Mouse (Mus musculus) midbrain, embryonic 13.5 days (tissue): ENCODE results near the gene Fam178b. TPM values are rescaled to one million over a fixed set of nuclear protein-coding genes. Genes with fewer than 3 reads are reported as not detected.

Experiments
- ATAC-seq: fragments of 200-750 bp; cut with Nextera tagmentation; 2 replicates; pipeline ENCODE4 v1.8.0; 2017; ENCODE audit warnings: mild to moderate bottlenecking, moderate TSS enrichment, moderate library complexity
- H3K27ac ChIP-seq: fragments of 300-500 bp; sonication (generic); 2 replicates; pipeline ENCODE4 v1.5.1; 2015; ENCODE audit warnings: inconsistent platforms, mild to moderate bottlenecking, moderate library complexity
- H3K27me3 ChIP-seq: fragments of 300-500 bp; sonication (generic); 2 replicates; pipeline ENCODE4 v1.6.1; 2015; ENCODE audit warnings: mild to moderate bottlenecking, inconsistent platforms
- H3K36me3 ChIP-seq: fragments of 300-500 bp; sonication (generic); 2 replicates; pipeline ENCODE4 v1.6.1; 2015; ENCODE audit warnings: mild to moderate bottlenecking, inconsistent platforms
- H3K4me1 ChIP-seq: fragments of 300-500 bp; sonication (generic); replicated peaks from 2 replicates; pipeline ENCODE4 v1.6.1; 2015; ENCODE audit warnings: inconsistent platforms
- H3K4me2 ChIP-seq: fragments of 300-500 bp; sonication (generic); replicated peaks from 2 replicates; pipeline ENCODE4 v1.6.1; 2015; ENCODE audit warnings: moderate library complexity, mild to moderate bottlenecking, inconsistent platforms
- H3K4me3 ChIP-seq: fragments of 300-500 bp; sonication (generic); replicated peaks from 2 replicates; pipeline ENCODE4 v1.5.1; 2015; ENCODE audit warnings: mild to moderate bottlenecking, inconsistent platforms
- H3K9ac ChIP-seq: fragments of 300-500 bp; sonication (generic); replicated peaks from 2 replicates; pipeline ENCODE4 v1.6.1; 2015; ENCODE audit warnings: mild to moderate bottlenecking, inconsistent platforms
- H3K9me3 ChIP-seq: fragments of 300-500 bp; sonication (generic); 2 replicates; pipeline ENCODE4 v1.6.1; 2016; ENCODE audit warnings: mild to moderate bottlenecking, inconsistent platforms
- WGBS: fragments of 180-500 bp; shearing (Covaris S2); methylation state at CpG from one replicate; pipeline ENCODE4 v1.1.7; 2015; 5-methylcytosine and 5-hydroxymethylcytosine counted together
- polyA plus RNA-seq: library from polyadenylated mRNA; unstranded; fragments of >200 nt; fragmentation: Nextera tagmentation; extraction: Ambion mirVana; gene quantifications from 2 replicates; pipeline ENCODE4 v1.2.1, GENCODE M21; 2015

Fam178b gene
- polyA plus RNA-seq, 1 experiment from 2014 or later: not detected

DNA sequence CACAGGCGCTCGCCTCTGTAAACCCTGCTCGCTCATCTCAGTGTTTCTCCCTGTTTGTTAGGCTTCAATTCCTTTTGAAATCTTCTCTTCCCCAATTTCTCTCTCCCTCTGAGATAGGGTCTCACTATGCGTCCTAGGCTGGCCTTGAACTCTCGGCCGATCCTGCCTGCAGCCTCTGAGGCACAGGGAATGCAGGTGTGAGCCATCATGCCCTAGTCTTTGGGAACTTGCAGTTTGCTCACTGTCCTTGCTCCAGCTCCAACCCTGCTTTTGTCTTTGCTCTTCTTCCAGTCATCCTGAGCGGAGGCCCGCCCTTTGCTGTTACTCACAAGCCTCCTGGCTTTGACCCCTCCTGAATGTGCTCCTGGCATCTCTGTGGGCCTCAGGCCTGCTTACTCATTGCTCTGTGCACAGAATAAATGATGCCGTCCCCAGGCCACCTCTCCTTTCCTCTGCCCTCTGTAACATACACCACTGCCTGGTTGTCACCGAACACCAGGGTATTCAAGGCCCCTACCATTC is 69.5 kb downstream of the Fam178b start:
- no peak for ATAC-seq
- Histone ChIP-seq H3K36me3 (no peaks in the 10 kb centered on the region), H3K4me1 (peaks cover 12% of the 10 kb centered on the region)

DNA sequence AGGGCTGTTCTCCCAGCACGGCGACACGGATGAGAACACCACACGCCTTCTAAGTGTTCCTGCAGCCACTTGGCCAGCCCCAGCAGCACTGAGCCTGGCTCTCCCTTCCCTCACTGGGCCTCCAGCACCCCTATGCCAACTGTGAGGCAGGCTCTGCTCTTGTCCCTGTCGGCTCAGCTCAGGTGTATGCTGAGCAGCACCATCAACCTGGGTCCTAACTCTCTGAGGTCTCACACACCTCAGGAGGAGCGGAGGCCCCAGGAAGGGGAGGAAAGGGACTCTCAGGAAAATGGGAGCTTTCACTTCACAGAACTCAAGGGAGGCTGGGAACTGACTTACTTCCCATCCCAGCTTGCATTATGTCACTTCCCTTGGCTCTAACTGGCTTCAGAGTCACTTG is 70.6 kb downstream of the Fam178b start:
- no peak for ATAC-seq
- peaks cover 12% of the 10 kb centered on the region for H3K4me1 ChIP-seq
- H3K9ac ChIP-seq: no peak overlapping the region
- no peak overlapping the region for H3K4me2 ChIP-seq
- no peaks in the 10 kb centered on the region for H3K36me3 ChIP-seq
- H3K27ac ChIP-seq: no peak overlapping the region
- H3K27me3 ChIP-seq: no peaks in the 10 kb centered on the region
- no peak overlapping the region for H3K4me3 ChIP-seq
- no peaks in the 10 kb centered on the region for H3K9me3 ChIP-seq
- 80% methylated on average over 6 of the region's 6 CpGs for WGBS

More for the DNA sequence above, 69.5 kb downstream of the Fam178b start:
- no peaks in the 10 kb centered on the region for H3K9me3 ChIP-seq
- WGBS: 90% methylated on average over 10 of the region's 10 CpGs
- no peaks in the 10 kb centered on the region for H3K27me3 ChIP-seq
- no peak overlapping the region for H3K4me3 ChIP-seq
- H3K9ac ChIP-seq: no peak overlapping the region
- no peak overlapping the region for H3K4me2 ChIP-seq
- no peak overlapping the region for H3K27ac ChIP-seq

DNA sequence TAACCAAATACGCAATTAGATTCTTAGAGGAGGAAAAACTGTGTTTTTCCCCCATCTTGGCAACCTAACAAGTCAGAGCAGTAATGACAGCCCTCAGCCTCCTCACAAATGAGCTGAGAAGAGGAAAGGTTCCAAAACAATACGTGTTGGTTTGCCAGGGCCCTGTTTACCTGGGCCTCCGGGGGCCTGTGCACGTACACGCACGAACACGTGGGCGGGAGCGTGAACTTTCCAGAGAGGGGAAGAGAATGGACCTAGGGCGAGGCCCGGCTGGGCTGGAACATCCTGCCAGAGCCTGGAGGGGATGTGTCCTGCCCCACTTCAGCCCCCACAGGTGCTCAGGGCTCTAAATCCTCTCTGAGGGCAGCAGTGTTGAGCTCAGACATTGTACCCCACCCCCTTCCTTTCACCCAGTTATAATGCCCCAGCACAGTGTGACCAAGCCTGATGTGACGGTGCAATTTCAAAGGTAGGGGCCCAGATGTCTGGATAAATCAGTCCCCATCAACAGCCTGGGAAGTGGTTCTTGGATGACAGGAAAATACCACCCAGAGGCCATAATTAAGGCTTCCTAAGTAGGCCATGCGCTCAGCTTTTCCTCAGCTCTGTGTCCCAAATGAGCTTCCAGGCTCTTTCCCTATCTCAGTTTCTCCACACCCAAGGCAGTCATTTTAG is 71.4 kb downstream of the Fam178b start:
- Histone ChIP-seq H3K9ac (no peak overlapping the region), H3K27ac (peak overlapping the region; percentile 21; the same call in 1 of the 2 replicates), H3K36me3 (no peaks in the 10 kb centered on the region), H3K27me3 (no peaks in the 10 kb centered on the region), H3K4me3 (no peak overlapping the region), H3K4me2 (no peak overlapping the region), H3K9me3 (no peaks in the 10 kb centered on the region), H3K4me1 (peaks cover 12% of the 10 kb centered on the region)
- peak; percentile 37; the same call in 1 of the 2 replicates for ATAC-seq
- 70% methylated on average over 13 of the region's 13 CpGs for WGBS

GRCm38 (mm10) chr1:36608211-36608610 is 74.8 kb downstream of the Fam178b start:
- H3K4me2 ChIP-seq: no peak overlapping the region
- 81% methylated on average over 4 of the region's 4 CpGs for WGBS
- ATAC-seq: no peak
- H3K27ac ChIP-seq: no peak overlapping the region
- H3K4me1 ChIP-seq: peaks cover 12% of the 10 kb centered on the region
- no peaks in the 10 kb centered on the region for H3K36me3 ChIP-seq
- H3K9me3 ChIP-seq: no peaks in the 10 kb centered on the region
- H3K27me3 ChIP-seq: no peaks in the 10 kb centered on the region
- no peak overlapping the region for H3K4me3 ChIP-seq
- no peak overlapping the region for H3K9ac ChIP-seq

- ATAC-seq: no peak
- Histone ChIP-seq H3K9ac (no peak overlapping the region), H3K4me2 (no peak overlapping the region), H3K9me3 (no peaks in the 10 kb centered on the region), H3K27me3 (no peaks in the 10 kb centered on the region), H3K36me3 (no peaks in the 10 kb centered on the region), H3K4me3 (no peak overlapping the region), H3K27ac (no peak overlapping the region), H3K4me1 (peaks cover 8% of the 10 kb centered on the region)
- 77% methylated on average over 7 of the region's 7 CpGs for WGBS
These were observed 76.0 kb downstream of the Fam178b start for GRCm38 (mm10) chr1:36606951-36607350.

DNA sequence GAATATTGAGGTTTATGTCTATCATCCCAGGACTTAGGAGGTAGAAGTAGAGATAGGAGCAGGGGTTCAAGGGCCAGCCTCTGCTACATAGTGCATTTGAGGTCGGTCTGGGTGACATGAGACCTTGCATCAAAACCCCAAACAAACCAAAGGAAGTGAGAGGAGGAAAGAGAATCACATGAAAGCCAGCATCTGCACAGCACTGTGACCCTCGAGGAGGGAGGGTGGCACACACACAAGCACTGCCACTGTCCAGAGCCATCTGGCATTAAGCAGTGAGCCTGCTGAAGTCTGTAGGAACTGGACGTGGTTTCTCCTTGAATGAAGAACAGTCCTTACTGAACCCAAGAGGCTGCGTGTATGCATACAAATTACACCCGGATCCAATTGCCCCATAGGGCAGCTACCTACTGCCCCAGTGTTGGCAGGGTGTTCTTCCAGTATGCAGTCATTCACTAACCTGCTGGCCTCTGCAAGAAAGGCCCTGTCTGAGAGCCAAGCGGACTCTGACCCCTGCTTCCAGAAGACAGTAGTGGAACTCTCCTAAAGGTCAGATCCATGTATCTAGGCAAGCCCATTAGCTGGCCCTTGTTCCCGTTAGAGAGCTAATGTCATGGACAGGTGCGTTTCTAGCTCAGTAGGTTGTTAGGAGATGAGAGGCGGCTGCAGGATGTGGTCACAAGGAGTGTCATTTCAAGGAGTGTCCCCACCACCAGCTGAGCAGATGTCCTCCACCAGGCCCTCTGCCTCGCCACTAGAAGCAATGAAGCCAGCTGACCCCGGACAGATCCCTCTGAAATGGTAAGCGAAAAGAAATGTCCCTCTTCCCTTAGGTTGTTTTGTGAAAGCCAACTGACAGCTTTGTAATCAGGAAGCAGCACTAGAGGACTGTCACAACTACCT is 78.5 kb downstream of the Fam178b start:
- Histone ChIP-seq H3K4me2 (no peak overlapping the region), H3K27me3 (no peaks in the 10 kb centered on the region), H3K9ac (no peak overlapping the region), H3K9me3 (no peaks in the 10 kb centered on the region), H3K4me1 (no peaks in the 10 kb centered on the region), H3K36me3 (no peaks in the 10 kb centered on the region), H3K27ac (no peak overlapping the region), H3K4me3 (no peak overlapping the region)
- 84% methylated on average over 12 of the region's 12 CpGs for whole genome bisulfite sequencing
- no peak for ATAC-seq

GRCm38 (mm10) chr1:36603361-36603760 is 79.6 kb downstream of the Fam178b start:
- no peak for ATAC-seq
- Histone ChIP-seq H3K4me2 (no peak overlapping the region), H3K4me3 (no peak overlapping the region), H3K27me3 (no peaks in the 10 kb centered on the region), H3K4me1 (no peaks in the 10 kb centered on the region), H3K9ac (no peak overlapping the region), H3K27ac (no peak overlapping the region), H3K36me3 (no peaks in the 10 kb centered on the region), H3K9me3 (no peaks in the 10 kb centered on the region)
- WGBS: 82% methylated on average over 9 of the region's 9 CpGs

DNA sequence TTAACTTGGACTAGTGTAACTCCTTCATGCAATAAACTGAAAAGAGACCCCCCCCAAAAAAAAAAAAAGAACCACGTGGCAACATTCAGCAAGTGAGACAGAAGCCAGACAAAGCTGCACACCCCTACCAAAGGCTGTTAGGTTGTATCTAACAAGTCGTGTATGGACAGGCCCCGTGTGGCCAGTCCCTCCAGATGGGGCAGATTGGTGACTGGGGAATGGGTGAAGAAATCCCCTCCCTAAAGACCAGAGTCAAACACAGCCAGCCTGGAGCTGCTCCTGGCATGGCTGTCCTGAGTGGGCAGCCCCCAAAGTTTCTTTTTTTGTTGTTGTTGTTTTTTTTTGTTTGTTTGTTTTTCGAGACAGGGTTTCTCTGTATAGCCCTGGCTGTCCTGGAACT is 80.7 kb downstream of the Fam178b start:
- Histone ChIP-seq H3K4me1 (no peaks in the 10 kb centered on the region), H3K36me3 (no peaks in the 10 kb centered on the region), H3K4me3 (no peak overlapping the region), H3K4me2 (no peak overlapping the region), H3K9me3 (no peaks in the 10 kb centered on the region), H3K27me3 (no peaks in the 10 kb centered on the region), H3K9ac (no peak overlapping the region), H3K27ac (no peak overlapping the region)
- 69% methylated on average over 4 of the region's 4 CpGs for WGBS
- ATAC-seq: no peak

DNA sequence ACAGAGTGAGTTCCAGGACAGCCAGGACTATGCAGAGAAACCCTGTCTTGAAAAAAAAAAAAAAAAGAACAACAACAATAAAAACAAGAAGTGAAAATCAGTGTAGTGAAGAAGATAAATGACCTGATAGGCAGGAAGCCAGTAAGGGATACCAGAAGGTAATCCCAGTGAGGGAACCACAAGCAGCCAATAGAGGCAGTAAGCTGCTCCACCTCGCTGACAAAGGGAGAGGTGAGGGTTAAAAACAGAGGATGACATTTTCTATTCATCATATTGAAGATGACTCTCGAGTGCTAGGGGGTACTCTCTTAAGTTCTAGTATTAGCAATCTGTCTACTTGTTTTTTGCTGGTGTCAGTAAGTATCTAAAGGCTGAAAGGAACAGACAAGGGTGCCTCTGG is 84.6 kb downstream of the Fam178b start:
- peaks cover 12% of the 10 kb centered on the region for H3K4me1 ChIP-seq
- H3K9me3 ChIP-seq: no peaks in the 10 kb centered on the region
- no peak overlapping the region for H3K27ac ChIP-seq
- H3K4me2 ChIP-seq: no peak overlapping the region
- H3K27me3 ChIP-seq: no peaks in the 10 kb centered on the region
- no peak overlapping the region for H3K4me3 ChIP-seq
- WGBS: 70% methylated on average over 2 of the region's 2 CpGs
- ATAC-seq: no peak
- H3K9ac ChIP-seq: no peak overlapping the region
- H3K36me3 ChIP-seq: no peaks in the 10 kb centered on the region

DNA sequence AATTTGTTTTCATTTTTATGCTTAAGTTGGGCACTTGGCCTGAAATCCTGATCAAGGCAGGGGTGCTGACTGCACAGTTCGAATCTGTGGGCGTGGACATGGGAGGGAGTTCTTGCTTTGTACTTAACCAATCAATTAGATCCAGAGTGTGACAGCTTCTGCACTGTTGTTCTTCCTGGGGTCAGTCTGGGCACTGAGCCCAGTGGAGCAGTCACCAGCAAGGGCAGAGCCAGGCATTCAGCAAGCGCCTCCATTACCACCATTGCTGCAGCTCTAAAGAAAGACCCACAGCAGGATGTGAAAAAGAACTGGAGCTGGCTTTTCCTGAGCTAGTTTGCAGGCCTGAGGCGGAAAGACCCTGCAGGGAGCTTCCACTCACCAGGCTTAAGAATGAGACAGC is 86.9 kb downstream of the Fam178b start:
- Histone ChIP-seq H3K4me1 (peaks cover 12% of the 10 kb centered on the region), H3K9ac (no peak overlapping the region), H3K9me3 (no peaks in the 10 kb centered on the region), H3K36me3 (no peaks in the 10 kb centered on the region), H3K27ac (peak overlapping the region; percentile 56), H3K4me2 (no peak overlapping the region), H3K27me3 (no peaks in the 10 kb centered on the region), H3K4me3 (no peak overlapping the region)
- WGBS: 18% methylated on average over 4 of the region's 4 CpGs
- ATAC-seq: peak; percentile 86

DNA sequence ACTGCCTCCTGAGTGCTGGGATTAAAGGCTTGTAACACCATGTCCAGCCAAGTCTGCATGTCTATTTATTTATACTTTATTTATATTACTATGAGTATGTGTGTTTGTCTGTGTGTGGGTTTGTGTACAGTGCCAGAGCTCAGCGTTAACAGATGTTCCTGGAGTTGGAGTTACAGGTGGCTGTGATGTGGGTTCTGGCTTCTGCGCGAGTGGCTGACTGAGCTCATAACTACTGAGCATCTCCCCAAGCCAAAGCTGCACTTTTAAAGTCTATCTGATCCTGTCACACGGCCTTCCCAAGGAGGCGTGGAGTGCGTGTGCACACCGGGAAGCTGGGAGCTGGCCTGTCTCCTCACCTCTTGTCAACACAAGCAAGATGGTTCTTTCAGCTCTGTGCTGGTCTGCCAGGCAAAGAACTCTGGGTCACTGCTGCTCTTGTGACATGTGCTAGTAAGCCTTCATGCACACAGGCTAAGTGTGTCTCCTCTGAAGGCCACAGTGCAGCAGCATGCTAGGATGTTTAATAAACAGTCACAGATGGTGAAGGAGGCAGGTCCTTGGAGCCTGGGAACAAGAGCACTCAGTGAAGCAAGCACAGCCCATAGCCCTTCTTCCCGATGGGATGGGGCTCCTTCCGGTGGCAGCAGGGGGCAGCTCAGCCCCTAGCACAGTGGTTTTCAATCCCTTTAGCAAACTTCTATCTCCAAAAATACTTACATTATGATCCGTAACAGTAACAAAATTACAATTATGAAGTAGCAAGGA is 87.6 kb downstream of the Fam178b start:
- no peak overlapping the region for H3K4me2 ChIP-seq
- peak; percentile 43; the same call in 1 of the 2 replicates for ATAC-seq
- no peaks in the 10 kb centered on the region for H3K36me3 ChIP-seq
- no peak overlapping the region for H3K4me3 ChIP-seq
- WGBS: 61% methylated on average over 10 of the region's 10 CpGs
- H3K27ac ChIP-seq: peak overlapping the region; percentile 51
- H3K27me3 ChIP-seq: no peaks in the 10 kb centered on the region
- H3K9me3 ChIP-seq: no peaks in the 10 kb centered on the region
- H3K9ac ChIP-seq: no peak overlapping the region
- peaks cover 19% of the 10 kb centered on the region for H3K4me1 ChIP-seq

- no peak overlapping the region for H3K4me2 ChIP-seq
- no peak overlapping the region for H3K27ac ChIP-seq
- no peaks in the 10 kb centered on the region for H3K36me3 ChIP-seq
- WGBS: 11% methylated on average over 1 of the region's 1 CpGs
- H3K9ac ChIP-seq: no peak overlapping the region
- H3K4me3 ChIP-seq: no peak overlapping the region
- no peaks in the 10 kb centered on the region for H3K9me3 ChIP-seq
- ATAC-seq: no peak
- H3K27me3 ChIP-seq: no peaks in the 10 kb centered on the region
- H3K4me1 ChIP-seq: peaks cover 30% of the 10 kb centered on the region
These were observed 89.9 kb downstream of the Fam178b start for GRCm38 (mm10) chr1:36593099-36593498.
